Mouse (Mus musculus): Measurements from ENCODE around the gene Tns1. TPM values are rescaled to one million over a fixed set of nuclear protein-coding genes. Genes with fewer than 3 reads are reported as not detected.

The Tns1 gene
- total and polyA plus RNA-seq, 3 experiments = 0.40 to 3.6 (median 0.89) TPM

DNA sequence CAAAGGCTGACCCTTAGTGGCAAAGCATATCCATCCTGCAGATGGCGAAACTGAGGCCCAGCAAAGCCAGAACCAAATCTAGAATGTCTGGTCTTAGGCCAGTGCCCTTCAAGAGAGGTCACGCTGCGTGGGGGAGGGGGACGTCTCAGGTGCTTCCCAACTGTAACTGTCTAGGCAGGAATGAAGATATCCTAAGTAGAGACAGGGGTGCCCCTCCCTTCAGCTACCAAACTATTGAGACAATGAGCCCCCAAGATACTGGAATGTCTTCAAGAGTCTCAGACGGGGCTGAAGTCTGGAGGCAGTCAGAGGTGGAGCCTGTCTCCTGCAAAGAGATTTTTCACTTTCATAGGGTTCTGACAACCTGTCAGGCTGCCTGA lies 218.4 kb downstream of the Tns1 start:
- no peak overlapping the region for H3K9ac ChIP-seq (ENCODE audit: insufficient read depth, low read depth)
- dilution Hi-C loops (cut with MboI; ENCODE audit: extremely low pct_ligation_motif_present, extremely low pct_unique_long_range_greater_than_20kb, low sequenced_read_pairs) (no loop called here), in situ Hi-C loops (cut with MboI; ENCODE audit: low pct_ligation_motif_present, low pct_unique_long_range_greater_than_20kb, low sequenced_read_pairs) (no loop called here)
- no peaks in the 10 kb centered on the region for H3K79me2 ChIP-seq (replicated peaks; ENCODE audit: control insufficient read depth, extremely low read depth, insufficient read depth, poor library complexity, severe bottlenecking)
- H3K4me3 ChIP-seq (replicated peaks in 1 of 3; ENCODE audit: low read depth in 2 of 3, low read length in 2 of 3, poor library complexity in 1 of 3) = no peak overlapping the region
- H3K27ac ChIP-seq (ENCODE audit: insufficient read depth, low read depth) = no peak overlapping the region
- peaks cover 3% of the 10 kb centered on the region for H3K27me3 ChIP-seq (replicated peaks)
- peaks cover 2% of the 10 kb centered on the region for H3K9me3 ChIP-seq (replicated peaks; ENCODE audit: low read length)
- no peak for DNase-seq (ENCODE audit: extremely low read depth)
- no peak overlapping the region for H3K4me2 ChIP-seq (ENCODE audit: insufficient read depth, low read depth, poor library complexity, severe bottlenecking)
- H3K36me3 ChIP-seq (replicated peaks in 1 of 2; ENCODE audit: control insufficient read depth in 1 of 2, insufficient read depth in 1 of 2, low read length in 1 of 2) = no peaks in the 10 kb centered on the region
- H3K4me1 ChIP-seq (ENCODE audit: control insufficient read depth in 1 of 2, insufficient read depth in 2 of 2) = peaks cover 2 to 34% of the 10 kb centered on the region in 2 experiments
- no peak for TF ChIP-seq CHD2 (IDR thresholded peaks at IDR 0.05; ENCODE audit: low read length)
- no peak for TF ChIP-seq PAX5 (IDR thresholded peaks at IDR 0.05; ENCODE audit: low read length)
- TF ChIP-seq CTCF (conservative IDR thresholded peaks at IDR 0.05 in 1 of 2, IDR thresholded peaks at IDR 0.05 in 1 of 2; ENCODE audit: low read depth in 2 of 2, low read length in 2 of 2) = peak in 1 of 2 experiments; percentile 28; a peak in 1 of 4 replicates
- TF ChIP-seq SMC3 (IDR thresholded peaks at IDR 0.05; ENCODE audit: low read depth, low read length) = peak; percentile 45

DNA sequence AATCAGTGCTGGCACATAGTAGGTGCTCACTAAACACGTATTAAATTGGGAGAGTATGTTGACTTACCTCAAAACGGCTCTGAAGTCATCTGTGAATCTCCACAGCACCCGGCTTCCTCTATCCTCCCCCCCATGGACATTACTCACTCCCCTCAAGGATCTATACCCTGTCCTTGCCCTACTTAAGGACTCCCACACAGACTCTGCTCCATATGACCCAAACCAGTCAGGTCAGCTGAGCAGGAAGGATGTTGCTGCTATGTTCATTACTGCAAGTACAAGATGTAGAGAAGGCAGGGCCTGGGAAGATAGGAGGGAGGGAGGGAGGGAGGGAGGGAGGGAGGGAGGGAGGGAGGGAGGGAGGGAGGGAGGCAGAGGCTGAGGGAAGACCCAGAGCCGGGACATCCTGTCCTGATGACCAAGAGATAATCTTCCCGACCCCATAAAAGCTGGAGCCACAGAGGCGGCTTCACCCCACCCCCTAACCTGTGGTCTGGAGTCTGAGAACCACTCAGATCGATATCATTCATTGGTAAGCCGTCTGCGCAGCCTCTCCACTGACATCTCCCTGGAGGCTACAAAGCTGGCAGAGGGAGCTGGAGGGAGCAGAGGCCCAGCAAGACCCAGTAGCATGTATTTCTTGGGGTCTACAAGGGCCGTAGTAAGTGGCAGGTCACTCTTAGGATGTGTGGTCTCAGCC lies 219.0 kb downstream of the Tns1 start:
- dilution Hi-C loops (cut with MboI; ENCODE audit: extremely low pct_ligation_motif_present, extremely low pct_unique_long_range_greater_than_20kb, low sequenced_read_pairs) (no loop called here), in situ Hi-C loops (cut with MboI; ENCODE audit: low pct_ligation_motif_present, low pct_unique_long_range_greater_than_20kb, low sequenced_read_pairs) (no loop called here)
- Histone ChIP-seq H3K79me2 (replicated peaks; ENCODE audit: control insufficient read depth, extremely low read depth, insufficient read depth, poor library complexity, severe bottlenecking) (no peaks in the 10 kb centered on the region), H3K4me2 (ENCODE audit: insufficient read depth, low read depth, poor library complexity, severe bottlenecking) (no peak overlapping the region), H3K36me3 (replicated peaks in 1 of 2; ENCODE audit: control insufficient read depth in 1 of 2, insufficient read depth in 1 of 2, low read length in 1 of 2) (no peaks in the 10 kb centered on the region), H3K27me3 (replicated peaks) (peaks cover 3% of the 10 kb centered on the region), H3K9ac (ENCODE audit: insufficient read depth, low read depth) (no peak overlapping the region), H3K27ac (ENCODE audit: insufficient read depth, low read depth) (no peak overlapping the region), H3K4me3 (replicated peaks in 1 of 3; ENCODE audit: low read depth in 2 of 3, low read length in 2 of 3, poor library complexity in 1 of 3) (no peak overlapping the region), H3K9me3 (replicated peaks; ENCODE audit: low read length) (peaks cover 2% of the 10 kb centered on the region), H3K4me1 (ENCODE audit: control insufficient read depth in 1 of 2, insufficient read depth in 2 of 2) (peaks cover 0 to 29% of the 10 kb centered on the region in 2 experiments; a peak in 2 of 4 replicates)
- TF ChIP-seq ZKSCAN1 (IDR thresholded peaks at IDR 0.05; ENCODE audit: borderline replicate concordance, low read depth, low read length) (0 out of 2 replicates have a peak, but pooled peaks have one; percentile 5), HCFC1 (IDR thresholded peaks at IDR 0.05; ENCODE audit: low read depth, low read length) (no peak)
- no peak for DNase-seq (ENCODE audit: extremely low read depth)

DNA sequence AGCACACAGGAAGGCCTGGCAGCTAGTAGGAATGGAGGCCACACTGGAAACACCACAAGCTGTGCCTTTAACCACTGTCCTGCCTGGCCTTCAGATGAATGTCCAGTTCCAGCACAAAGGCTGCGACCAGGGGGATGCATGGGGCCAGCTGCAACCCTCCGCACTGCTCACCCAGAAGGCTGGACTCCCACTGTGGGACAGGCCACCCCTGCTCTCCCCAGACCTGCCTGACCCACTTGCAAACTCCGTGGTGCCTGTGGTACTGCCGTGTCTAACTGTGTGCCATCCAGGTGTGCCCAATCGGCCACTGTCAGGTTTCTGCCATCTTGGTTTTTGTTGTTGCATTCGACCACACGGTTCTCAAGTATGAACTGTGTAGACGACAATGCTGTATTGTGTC lies 219.6 kb downstream of the Tns1 start:
- Histone ChIP-seq H3K9me3 (replicated peaks; ENCODE audit: low read length) (peaks cover 2% of the 10 kb centered on the region), H3K4me2 (ENCODE audit: insufficient read depth, low read depth, poor library complexity, severe bottlenecking) (no peak overlapping the region), H3K27me3 (replicated peaks) (peaks cover 3% of the 10 kb centered on the region), H3K36me3 (replicated peaks in 1 of 2; ENCODE audit: control insufficient read depth in 1 of 2, insufficient read depth in 1 of 2, low read length in 1 of 2) (no peaks in the 10 kb centered on the region), H3K4me1 (ENCODE audit: control insufficient read depth in 1 of 2, insufficient read depth in 2 of 2) (peaks cover 0 to 25% of the 10 kb centered on the region in 2 experiments; a peak in 2 of 4 replicates), H3K79me2 (replicated peaks; ENCODE audit: control insufficient read depth, extremely low read depth, insufficient read depth, poor library complexity, severe bottlenecking) (no peaks in the 10 kb centered on the region), H3K4me3 (replicated peaks in 1 of 3; ENCODE audit: low read depth in 2 of 3, low read length in 2 of 3, poor library complexity in 1 of 3) (no peak overlapping the region), H3K27ac (ENCODE audit: insufficient read depth, low read depth) (no peak overlapping the region), H3K9ac (ENCODE audit: insufficient read depth, low read depth) (no peak overlapping the region)
- TF ChIP-seq ZC3H11A (IDR thresholded peaks at IDR 0.05; ENCODE audit: low read depth, low read length) (no peak), IRF4 (IDR thresholded peaks at IDR 0.05; ENCODE audit: low read depth, low read length) (no peak), ETS1 (conservative IDR thresholded peaks at IDR 0.05; ENCODE audit: low read depth, low read length) (no peak), PAX5 (IDR thresholded peaks at IDR 0.05; ENCODE audit: low read length) (no peak), HCFC1 (IDR thresholded peaks at IDR 0.05; ENCODE audit: low read depth, low read length) (no peak), USF1 (IDR thresholded peaks at IDR 0.05; ENCODE audit: low read depth, low read length) (no peak), BHLHE40 (IDR thresholded peaks at IDR 0.05; ENCODE audit: low read depth, low read length) (no peak), SMC3 (IDR thresholded peaks at IDR 0.05; ENCODE audit: low read depth, low read length) (no peak), GABPA (IDR thresholded peaks at IDR 0.05; ENCODE audit: insufficient replicate concordance, low read depth, low read length) (no peak), MEF2A (IDR thresholded peaks at IDR 0.05; ENCODE audit: borderline replicate concordance, low read depth, low read length) (no peak), RAD21 (IDR thresholded peaks at IDR 0.05; ENCODE audit: low read depth, low read length) (no peak), ZMIZ1 (IDR thresholded peaks at IDR 0.05; ENCODE audit: low read depth, low read length) (no peak)
- DNase-seq (ENCODE audit: extremely low read depth) = no peak
- dilution Hi-C loops (cut with MboI; ENCODE audit: extremely low pct_ligation_motif_present, extremely low pct_unique_long_range_greater_than_20kb, low sequenced_read_pairs) (no loop called here), in situ Hi-C loops (cut with MboI; ENCODE audit: low pct_ligation_motif_present, low pct_unique_long_range_greater_than_20kb, low sequenced_read_pairs) (loop anchor here (5.0 kb wide), 3 partner anchors 83 to 233 kb away; no protein-coding TSS in a partner anchor)

All from CH12.LX (cell line).